Mouse (Mus musculus): ENCODE data around the gene Henmt1.

DNA sequence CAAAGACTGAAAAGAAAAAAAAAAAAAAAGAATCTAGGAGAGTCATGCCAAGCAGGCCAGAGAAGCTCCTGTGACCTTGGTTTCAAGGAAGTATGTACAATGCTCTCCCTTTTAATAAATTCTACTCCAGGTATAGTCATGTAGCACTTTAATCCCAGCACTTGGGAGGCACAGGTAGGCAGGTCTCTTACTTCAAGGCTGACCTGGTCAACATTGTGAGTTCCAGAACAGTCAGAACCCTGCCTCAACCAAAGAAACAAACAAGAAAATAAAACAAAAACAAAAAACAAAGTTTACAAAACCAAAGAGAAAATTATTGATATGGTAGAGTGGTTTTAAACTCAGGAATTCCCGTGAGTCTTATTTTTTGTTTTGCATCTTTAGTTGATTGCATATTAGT, 49.8 kb upstream of the Henmt1 start, which contains the start of gene Fndc7:
- no peak for TF ChIP-seq POLR2A (IDR thresholded peaks at IDR 0.05; ENCODE audit: control insufficient read depth, extremely low read depth, insufficient read depth, low read length, poor library complexity)
- TF ChIP-seq CTCF (IDR thresholded peaks at IDR 0.05; ENCODE audit: borderline replicate concordance, control insufficient read depth, extremely low read depth, insufficient read depth, low read length, poor library complexity), result no peak
